Mouse (Mus musculus) kidney, adult 18-20 months (tissue): ENCODE results near the gene Olfr203.
"Not testable (repeated sequence)": the region's sequence is repeated elsewhere in the genome, so short reads cannot be mapped to it uniquely, and the experiment has no call there.

Experiments
- DNase-seq: peaks from one replicate; pipeline ENCODE4 v3.0.0; 2021

Gene Olfr203

GRCm38 (mm10) chr16:59298581-59298980 is at the start of gene Olfr203:
Gene Olfr203, plus strand, starts transcription at chr16:59298881.
- no peak for DNase-seq

- no peak for DNase-seq
Observed at GRCm38 (mm10) chr16:59249684-59250083, 49.0 kb upstream of the Olfr203 start.

GRCm38 (mm10) chr16:59269097-59269496 is 29.6 kb upstream of the Olfr203 start:
- DNase-seq, result not testable (repeated sequence)

GRCm38 (mm10) chr16:59272532-59272931 is 26.1 kb upstream of the Olfr203 start, which contains the start of gene Olfr201:
Gene Olfr201, minus strand, starts transcription at chr16:59272632.
- not testable (repeated sequence) for DNase-seq

GRCm38 (mm10) chr16:59280542-59280941 is 18.1 kb upstream of the Olfr203 start:
- no peak for DNase-seq

GRCm38 (mm10) chr16:59283476-59283875 is 15.2 kb upstream of the Olfr203 start:
- DNase-seq, result no peak

- DNase-seq, result no peak
Observed at GRCm38 (mm10) chr16:59286693-59287092, 12.0 kb upstream of the Olfr203 start, which contains the start of gene Olfr202. Gene Olfr202, minus strand, starts transcription at chr16:59286793.

GRCm38 (mm10) chr16:59287576-59287975 is 11.1 kb upstream of the Olfr203 start:
- DNase-seq, result not testable (repeated sequence)

- no peak for DNase-seq
Observed at GRCm38 (mm10) chr16:59318148-59318547, 19.5 kb downstream of the Olfr203 start, which contains the start of gene Olfr204. Gene Olfr204, minus strand, starts transcription at chr16:59318248.

- not testable (repeated sequence) for DNase-seq
Observed at GRCm38 (mm10) chr16:59323262-59323661, 24.6 kb downstream of the Olfr203 start.

- no peak for DNase-seq
Observed at GRCm38 (mm10) chr16:59331038-59331437, 32.4 kb downstream of the Olfr203 start, which contains the start of gene Olfr205. Gene Olfr205, minus strand, starts transcription at chr16:59331138.

- no peak for DNase-seq
Observed at GRCm38 (mm10) chr16:59349146-59349545, 50.5 kb downstream of the Olfr203 start, which contains the start of gene Olfr206. Gene Olfr206, minus strand, starts transcription at chr16:59349246.
